Mouse (Mus musculus) cerebellum, adult 2 months (tissue): ENCODE measurements at regions not wholly inside any gene's neighbourhood (a gene's known extent, or its start where the extent isn't known, plus 50 kb on each side); places are given as distances from the start of the nearest gene placed in this dataset.

Experiments used
- CTCF ChIP-seq: fragments of 200-500 bp; IDR thresholded peaks from 2 replicates; pipeline ENCODE4 v1.5.1; 2011; ENCODE audit warnings: low read depth, mild to moderate bottlenecking, control low read depth, low read length, moderate library complexity, borderline replicate concordance; ENCODE audit not compliant: insufficient read depth
- POLR2A ChIP-seq: fragments of 200-500 bp; IDR thresholded peaks from 2 replicates; pipeline ENCODE4 v1.6.1; 2011; ENCODE audit warnings: low read length, control low read depth, borderline replicate concordance; ENCODE audit not compliant: insufficient read depth

DNA sequence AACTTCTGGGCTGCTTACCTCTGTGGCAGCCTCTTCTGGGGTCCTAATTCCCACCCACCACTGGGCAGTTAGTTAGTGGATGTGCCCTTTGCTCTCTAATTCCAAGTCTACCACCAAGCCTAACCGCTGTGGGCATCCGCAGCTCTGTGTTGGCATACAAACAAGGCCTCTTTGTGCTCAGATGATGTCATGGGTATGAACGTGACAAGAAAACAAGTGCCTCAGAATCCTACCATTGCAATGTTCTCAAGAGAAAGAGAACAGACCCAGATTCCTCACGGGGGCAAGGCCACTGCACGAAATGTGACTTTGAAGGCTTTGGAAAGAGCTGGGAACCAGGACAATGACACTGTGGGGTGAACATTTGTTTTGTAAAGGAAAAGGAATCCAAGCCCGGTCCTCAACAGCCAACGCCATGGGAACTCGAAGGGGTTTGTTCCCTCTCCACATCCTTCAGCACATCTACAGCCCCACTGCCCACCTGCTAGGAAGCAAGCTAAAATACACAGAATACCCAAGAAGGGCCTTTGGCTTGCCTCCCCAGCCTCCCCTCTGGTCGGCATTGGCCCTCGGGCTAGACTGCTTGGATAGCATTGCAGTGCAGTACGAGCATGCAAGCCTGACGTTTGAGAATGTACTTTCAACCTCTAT lies 210.2 kb upstream of the Pabpc6 start:
- TF ChIP-seq CTCF (no peak), POLR2A (no peak)
